Mouse (Mus musculus) cerebellum, adult 2 months (tissue): ENCODE results near the gene Pcolce.

Source experiments
- CTCF ChIP-seq: fragments of 200-500 bp; IDR thresholded peaks from 2 replicates; pipeline ENCODE4 v1.5.1; 2011; ENCODE audit warnings: low read depth, mild to moderate bottlenecking, control low read depth, low read length, moderate library complexity, borderline replicate concordance; ENCODE audit not compliant: insufficient read depth
- POLR2A ChIP-seq: fragments of 200-500 bp; IDR thresholded peaks from 2 replicates; pipeline ENCODE4 v1.6.1; 2011; ENCODE audit warnings: low read length, control low read depth, borderline replicate concordance; ENCODE audit not compliant: insufficient read depth

- TF ChIP-seq CTCF (no peak), POLR2A (no peak)
These were observed 10.4 kb upstream of the Pcolce start for GRCm38 (mm10) chr5:137623937-137624530.
